Mouse (Mus musculus): ENCODE results near the gene Usp18.

The Usp18 gene

DNA sequence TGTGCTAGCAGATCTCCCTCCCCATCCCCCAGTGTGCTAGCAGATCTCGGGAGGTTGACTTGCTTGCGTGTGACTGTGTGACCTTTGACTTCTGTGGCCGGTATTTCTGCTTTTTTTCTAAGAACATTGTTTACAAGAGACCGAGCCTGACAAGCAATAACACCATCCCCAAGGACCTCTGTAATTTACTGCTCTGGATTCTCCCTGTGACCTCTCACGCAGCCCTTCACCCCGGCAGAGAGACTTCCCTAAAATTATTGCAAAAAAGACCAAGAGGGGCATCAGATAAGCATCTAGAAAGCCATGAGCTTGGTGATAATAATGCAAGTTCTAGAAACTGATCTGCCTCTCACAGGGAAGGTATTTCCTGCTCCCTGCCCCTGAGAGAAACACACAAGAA, 20.7 kb upstream of the Usp18 start:
- peak in 1 of 2 experiments; percentile 42 for DNase-seq (ENCODE audit: low spot score in 2 of 2)

DNA sequence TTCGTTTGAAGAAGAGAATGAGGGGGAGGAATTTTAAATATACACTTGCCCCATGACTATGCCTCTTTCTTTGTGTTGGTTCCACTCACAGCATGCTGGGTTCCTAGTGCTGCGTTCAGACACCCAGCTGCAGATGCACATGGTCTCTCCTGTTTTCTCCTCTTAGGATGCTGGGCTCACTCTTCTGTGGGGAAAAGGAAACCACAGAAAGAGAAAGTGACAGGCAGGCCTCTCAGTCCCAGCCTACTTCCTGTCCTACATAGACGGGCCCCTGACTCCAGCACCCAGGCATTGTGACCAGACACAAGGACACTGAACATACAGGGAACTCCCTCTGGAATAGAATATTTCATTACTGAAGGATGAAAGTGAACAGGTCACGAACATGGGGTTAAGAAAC, 19.7 kb upstream of the Usp18 start:
- DNase-seq (ENCODE audit: low spot score in 2 of 2) = no peak

DNA sequence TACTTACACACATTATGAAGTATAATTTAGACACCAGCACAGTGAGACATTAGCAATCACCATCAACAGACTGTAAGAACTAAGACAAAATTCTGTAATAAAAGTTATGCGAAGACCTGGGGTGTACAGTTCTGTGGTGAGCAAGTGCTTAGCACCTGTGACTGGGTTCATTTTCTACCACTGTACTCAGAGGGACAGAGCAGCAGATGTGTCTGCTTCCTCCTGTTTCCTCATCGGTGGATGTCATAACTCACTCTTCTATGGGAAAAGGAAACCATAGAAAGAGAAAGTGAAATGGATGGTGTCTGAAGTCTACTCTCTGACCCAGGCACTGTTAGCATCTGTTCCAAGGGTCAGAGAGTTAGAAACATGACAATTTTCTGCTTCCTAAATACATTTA, 19.0 kb upstream of the Usp18 start:
- no peak for DNase-seq (ENCODE audit: low spot score in 2 of 2)

DNA sequence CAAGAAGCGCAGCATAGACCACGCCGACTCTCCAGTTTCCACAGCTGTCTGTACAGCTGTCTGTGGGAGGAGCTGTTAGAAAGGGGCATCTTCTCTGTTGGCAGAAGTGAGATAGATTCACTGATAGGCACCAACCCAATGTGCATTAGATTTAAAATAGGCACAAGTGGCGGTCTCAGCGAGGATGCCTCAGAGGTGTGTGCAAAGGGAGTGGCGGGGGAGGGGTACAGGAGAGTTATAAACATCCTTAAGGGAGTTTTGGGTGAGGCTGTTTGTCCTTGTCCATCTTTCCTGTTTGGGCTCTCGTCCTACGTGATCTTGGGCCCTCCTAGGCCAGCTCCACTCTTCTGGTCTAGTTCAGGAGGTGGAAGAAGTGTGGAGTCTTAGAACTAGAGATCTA, 17.3 kb upstream of the Usp18 start:
- DNase-seq (ENCODE audit: low spot score in 2 of 2) = no peak

DNA sequence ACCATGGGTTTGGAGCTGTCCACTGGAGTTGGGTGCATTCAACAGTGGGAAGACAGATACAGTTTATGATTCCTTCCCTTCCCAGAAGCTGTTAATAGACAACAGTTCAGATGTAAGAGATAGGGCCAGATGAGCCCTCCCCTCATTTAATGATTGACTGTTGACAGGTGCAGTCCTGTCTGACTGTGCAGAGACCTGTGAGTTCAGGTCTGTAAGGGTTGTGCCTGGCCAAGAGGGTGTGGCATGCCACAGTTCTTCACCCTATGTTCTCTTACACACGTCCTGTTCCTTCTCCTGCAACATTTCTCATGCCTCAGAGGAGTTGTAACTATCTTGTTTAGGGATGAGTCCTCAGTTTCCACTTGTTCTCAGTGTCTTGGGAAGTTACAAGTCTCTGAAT, 13.1 kb upstream of the Usp18 start:
- DNase-seq (ENCODE audit: low spot score in 2 of 2) = no peak

DNA sequence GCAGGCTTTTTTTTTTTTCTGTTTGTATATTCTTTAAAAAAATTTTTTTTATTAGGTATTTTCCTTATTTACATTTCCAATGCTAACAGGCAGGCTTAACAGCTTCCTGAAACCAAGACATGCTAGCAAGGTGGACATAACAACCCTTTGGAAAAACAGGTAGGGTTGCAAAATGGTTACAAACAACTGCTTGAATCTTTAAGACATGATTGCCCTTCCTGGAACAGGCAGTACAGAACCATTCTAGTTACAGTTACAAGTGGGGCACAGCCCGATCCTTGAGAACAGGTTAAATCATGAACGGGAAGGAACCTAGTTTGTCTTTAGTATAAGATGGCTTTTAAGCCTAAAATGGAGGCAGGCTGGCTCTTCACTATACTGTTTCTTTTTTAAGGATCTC, 9.3 kb upstream of the Usp18 start:
- no peak for DNase-seq (ENCODE audit: low spot score in 2 of 2)

DNA sequence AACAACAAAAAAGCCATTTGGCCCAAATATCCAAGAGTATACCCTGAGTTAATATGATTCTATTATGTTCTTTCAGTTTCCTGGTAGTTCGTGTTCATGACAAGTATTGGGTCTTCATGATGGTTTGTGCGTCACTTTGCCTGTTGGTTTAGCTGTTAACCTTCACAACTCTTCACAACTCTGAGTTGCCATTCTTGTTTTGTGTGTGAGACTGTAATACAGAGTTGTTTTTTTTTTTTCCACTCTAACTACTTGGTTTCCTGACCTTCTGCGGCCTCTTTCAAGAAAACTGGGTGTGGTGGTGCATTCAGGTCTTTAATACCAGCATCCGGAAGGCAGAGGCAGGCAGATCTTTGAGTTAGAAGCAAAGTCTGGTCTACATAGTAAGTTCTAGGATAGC, 7.5 kb upstream of the Usp18 start:
- no peak for DNase-seq (ENCODE audit: low spot score in 2 of 2)

DNA sequence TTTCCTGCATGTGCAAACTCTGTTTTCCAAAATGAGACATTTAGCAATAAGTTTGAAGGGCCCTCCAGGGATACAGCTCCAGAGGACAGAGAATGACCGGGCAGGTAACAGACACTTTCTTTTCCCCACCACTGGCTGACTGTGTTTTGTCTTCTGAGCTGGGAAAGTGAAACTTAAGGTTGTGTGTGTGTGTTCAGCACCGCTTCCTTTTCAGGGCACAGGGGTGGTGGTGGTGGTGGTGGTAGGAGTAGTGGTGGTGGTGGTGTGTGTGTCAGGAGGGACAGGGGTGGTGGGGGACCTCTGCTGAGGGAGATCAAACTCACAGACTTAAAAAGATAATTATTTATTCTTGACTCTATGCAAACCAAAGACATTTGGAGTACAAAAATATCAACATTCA, 3.9 kb upstream of the Usp18 start:
- no peak for DNase-seq (ENCODE audit: low spot score in 2 of 2)

DNA sequence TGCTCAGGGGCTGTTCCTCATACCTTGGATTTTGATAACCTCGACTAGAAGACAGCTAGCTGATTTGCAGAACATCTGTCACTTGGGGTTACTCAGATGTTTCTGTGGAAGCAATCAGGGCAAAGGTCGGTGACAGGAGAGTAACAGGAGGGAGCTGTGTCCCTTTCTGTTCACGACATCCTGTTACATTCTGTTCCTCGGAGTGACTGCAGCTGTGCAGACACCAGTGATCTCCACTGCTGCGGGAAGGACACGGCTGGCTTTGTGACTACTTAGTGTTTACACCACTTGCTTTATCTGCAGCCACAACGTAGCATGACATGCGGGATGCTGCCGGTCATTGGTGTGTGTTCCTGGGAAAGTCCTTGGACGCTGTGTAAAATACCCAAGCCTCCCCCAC, 2.5 kb upstream of the Usp18 start:
- DNase-seq (ENCODE audit: low spot score in 2 of 2) = no peak

DNA sequence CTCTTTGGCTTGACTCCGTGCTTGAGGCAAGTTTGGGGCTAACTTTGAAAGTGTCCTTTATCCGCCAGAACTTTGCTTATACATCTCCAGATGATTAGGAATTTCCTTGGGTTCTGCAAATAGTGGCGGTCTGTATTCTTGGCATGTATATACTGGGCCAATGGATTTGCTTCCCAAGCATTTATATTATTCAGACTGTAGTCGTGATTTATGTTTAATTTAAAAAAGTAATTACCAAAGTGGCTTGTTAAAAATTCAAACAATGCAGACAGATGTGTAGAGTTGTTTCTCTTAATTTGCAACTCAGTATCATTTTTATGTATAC, 293 bp downstream of the Usp18 start:
- no peak for DNase-seq (ENCODE audit: low spot score in 2 of 2)

DNA sequence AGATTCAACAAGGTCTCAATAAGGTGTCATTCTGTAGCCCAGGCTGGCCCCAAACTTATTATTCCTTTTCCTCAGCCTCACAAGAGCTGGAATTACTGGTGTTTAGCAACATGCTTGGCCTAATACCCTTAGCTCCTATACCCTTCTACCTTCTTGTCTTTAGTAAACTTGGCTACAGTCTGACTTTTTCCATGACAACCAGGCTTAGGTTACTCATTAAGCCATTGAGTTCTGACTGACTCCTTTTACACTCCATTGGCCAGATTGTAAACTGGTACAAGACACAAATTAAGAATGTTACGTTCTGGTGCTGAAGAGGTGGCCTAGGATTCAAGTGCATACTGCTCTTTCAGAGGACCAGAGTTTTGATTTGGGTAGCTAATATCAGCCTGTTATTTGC, 4.7 kb downstream of the Usp18 start:
- no peak for DNase-seq (ENCODE audit: low spot score in 2 of 2)

DNA sequence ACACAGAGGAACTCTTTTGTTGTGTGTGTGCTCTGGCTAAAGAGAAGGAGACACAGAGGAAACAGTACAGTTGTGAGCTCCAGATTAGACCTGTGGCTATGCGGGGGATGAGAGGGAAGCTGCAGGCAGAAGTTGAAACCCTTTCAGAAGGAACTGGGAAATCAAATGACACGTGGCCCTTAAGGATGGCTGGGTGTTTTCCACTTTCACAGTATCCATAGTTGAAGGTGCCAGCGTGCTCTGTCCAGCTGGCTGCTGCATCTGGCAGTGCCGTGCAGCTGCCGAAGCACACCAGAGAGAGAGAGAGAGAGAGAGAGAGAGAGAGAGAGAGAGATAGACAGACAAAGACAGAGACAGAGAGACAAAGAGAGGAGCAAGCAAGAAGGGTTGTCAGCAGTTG, 5.5 kb downstream of the Usp18 start:
- DNase-seq (ENCODE audit: low spot score in 2 of 2) = no peak

DNA sequence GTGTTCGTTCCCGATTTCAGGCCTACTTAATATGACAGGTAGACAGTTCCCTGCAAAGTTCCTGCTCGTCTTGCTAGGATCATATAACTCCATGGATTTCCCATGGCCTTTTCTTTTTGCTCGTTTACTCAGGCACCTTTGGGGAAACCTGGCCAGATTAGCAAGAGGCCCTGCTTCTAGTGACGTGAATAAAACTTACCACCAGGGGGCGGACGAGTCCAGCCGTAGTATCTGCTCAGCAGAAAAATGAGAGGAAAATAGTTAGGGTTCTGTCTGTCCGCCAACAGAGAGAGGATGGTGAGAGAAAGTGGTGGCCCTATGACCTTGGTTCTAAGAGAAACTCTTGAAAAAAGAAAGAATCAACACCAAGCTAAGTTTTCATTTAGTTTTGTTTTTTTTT, 14.8 kb downstream of the Usp18 start:
- peak; percentile 61 to 74 for DNase-seq (ENCODE audit: low spot score in 2 of 2)

DNA sequence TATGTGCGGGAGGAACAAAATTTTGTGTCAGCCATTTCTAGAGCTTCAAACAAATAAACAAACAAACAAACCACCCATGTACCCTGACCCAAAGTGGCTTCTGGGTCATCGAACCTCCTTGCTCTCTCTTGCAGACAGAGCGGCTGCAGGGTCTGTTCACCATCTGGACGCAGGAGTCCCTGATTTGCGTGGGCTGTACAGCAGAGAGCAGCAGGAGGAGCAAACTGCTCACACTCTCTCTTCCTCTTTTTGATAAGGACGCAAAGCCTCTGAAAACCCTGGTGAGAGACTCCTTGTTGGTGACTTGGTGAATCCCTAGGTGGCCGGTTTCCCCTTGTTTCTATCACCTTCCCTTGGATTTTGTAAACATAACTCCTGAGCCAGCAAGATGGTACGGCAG, 15.5 kb downstream of the Usp18 start:
- no peak for DNase-seq (ENCODE audit: low spot score in 2 of 2)

DNA sequence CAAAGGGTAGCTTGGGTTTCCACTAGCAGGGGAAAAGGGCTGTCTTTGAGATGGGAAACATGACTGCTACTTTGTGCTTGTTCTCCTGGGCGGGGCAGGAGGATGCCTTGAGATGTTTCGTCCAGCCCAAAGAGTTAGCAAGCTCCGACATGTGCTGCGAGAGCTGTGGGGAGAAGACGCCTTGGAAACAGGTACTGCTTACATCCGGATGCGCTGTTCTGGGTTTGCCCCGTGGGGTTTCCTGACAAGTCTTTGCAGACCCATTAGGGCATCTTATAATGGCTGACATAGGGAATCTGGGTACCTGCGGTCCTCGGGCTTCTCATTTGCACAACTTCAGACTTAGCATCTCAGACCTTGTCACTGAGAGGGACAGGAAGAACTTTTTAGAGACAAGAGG, 16.3 kb downstream of the Usp18 start:
- no peak for DNase-seq (ENCODE audit: low spot score in 2 of 2)

DNA sequence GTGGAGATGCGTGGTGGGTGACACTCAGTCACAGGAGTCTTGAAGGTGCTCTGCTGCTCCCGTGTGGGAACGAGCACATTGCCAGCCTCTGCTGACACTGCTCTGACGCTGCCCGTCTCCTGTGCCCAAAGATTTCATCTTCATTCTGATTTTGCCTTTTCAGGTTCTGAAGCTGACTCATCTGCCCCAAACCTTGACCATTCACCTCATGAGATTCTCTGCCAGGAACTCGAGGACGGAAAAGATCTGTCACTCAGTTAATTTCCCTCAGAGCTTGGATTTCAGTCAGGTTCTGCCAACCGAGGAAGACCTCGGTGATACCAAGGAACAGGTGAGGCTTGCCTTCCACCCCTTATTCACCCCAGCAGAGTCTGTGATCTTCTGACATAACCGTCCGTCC, 16.8 kb downstream of the Usp18 start:
- no peak for DNase-seq (ENCODE audit: low spot score in 2 of 2)

DNA sequence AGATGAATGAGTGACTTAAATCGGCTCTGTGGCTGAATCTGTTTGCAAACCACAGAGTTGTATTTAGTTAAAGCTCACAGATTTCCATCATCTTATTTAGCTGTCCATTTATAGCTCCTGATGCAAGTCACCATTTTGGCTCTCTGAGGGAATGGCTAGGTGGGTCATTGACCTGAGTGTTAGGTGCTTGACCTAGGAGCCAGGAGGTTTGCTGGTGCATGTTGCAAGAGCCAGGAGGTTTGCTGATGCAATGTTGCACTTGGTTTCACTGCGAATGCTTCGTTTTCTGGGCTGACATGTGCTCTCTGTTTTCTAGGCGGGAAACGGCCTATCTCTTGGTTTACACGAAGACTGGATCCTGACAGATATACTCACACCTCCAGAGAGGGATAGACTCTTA, 24.4 kb downstream of the Usp18 start:
- DNase-seq (ENCODE audit: low spot score in 2 of 2) = no peak

DNA sequence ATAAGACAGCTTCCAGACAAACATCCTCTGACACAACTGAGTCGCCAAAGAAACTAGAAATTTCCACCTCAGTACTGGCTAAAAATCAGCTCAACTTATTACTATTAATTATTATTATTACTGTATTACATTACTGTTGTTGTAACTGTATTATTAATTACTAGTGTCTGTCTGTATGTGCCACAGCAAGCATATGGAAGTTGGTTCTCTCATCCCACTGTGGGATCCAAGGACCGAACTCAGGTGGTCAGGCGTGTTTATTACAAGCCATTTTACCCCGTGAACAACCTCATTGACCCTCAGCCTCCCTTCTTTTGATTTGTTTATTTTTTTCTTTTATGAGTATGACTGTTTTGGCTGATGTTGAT, 26.0 kb downstream of the Usp18 start:
- no peak for DNase-seq (ENCODE audit: low spot score in 2 of 2)

DNA sequence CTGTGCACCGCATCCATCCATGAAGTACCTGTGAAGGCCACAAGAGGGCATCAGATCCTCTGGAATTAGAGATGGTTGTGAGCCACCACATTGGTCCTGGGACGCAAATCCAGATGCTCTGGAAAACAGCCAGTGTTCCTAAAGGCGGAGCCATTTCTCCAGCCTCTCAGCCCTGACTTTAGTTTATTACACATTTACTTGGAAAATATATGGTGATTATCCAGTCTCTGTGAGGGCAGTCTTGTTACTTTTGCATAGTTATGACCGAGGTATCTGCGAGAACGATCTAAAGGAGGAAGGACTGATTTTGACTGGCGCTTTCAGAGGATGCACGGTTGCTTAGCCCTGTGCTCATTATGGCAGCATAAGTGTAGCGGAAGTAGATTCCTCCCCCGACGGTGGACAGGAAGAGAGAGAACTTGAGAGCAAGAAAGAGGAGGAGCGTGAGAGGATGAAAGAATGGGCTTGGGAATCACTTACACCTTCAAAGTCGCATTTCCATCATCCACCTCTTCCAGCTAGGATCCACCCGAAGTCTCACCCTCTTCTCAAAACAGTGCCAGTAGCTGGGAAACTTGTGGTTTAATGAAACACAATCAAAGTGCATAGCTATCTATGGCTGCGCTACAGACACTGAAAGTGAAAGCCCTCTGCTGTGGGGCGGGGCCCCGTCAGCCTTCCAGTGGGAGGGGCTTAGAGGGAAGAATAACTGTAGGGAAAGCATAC, 26.5 kb downstream of the Usp18 start:
- peak; percentile 68 to 80 for DNase-seq (ENCODE audit: low spot score in 2 of 2)

DNA sequence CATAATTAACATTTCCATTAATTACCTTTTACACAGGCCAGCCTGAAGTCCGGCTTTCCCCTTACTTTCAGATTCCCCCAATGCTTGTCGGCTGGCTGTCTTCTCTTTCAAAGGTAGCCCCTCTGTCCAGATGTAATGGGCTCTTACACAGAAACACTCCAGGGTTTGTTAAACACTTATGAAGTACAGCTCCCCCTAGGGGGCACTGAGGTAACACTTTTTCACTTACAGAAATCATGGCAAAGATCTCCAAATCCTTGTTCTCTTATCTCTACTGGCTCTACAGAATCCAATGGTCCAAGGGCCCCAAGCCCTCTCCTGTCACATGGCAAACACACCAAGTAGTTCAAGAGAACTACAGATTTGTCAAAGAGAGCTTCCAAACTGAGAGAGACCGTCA, 28.6 kb downstream of the Usp18 start:
- no peak for DNase-seq (ENCODE audit: low spot score in 2 of 2)

DNA sequence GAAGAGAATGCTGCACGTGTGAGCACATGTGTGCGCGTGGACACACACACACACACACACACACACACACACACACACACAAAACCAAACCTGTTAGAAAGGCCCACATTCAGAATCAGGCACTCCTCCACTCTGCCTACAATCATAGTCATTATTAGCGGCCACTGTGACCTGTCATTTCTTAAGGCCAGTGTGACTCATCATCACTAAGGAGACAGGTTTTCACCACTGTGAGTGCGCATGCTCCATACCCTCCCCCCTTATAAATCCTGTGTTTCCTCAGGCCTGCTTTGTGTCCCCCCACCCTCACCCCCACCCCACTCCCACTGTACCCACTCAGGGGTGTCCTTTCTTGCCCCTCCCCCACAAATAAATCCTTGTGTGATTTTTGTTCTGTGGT, 38.4 kb downstream of the Usp18 start:
- DNase-seq (ENCODE audit: low spot score in 2 of 2) = no peak

DNA sequence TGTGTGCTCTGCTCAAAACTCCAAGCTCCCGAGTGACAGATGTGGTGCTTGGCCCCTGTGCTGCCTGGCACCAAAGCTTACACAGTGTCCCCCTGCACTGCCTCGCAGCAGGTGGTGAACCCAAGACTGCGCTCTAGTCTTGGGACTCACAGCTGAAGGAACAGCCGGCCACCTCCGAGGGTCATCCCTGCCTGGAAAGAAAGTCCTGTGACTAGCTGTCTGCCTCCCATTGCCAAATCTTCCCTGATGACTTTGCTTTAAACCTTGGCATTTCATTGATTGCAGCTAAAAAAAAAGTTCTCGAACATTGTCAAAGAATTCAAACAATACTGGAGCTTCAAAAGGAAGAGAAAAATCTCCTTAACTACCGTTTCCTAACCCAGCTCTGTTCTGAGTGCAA, 53.6 kb downstream of the Usp18 start:
- DNase-seq (ENCODE audit: low spot score in 2 of 2) = no peak

DNA sequence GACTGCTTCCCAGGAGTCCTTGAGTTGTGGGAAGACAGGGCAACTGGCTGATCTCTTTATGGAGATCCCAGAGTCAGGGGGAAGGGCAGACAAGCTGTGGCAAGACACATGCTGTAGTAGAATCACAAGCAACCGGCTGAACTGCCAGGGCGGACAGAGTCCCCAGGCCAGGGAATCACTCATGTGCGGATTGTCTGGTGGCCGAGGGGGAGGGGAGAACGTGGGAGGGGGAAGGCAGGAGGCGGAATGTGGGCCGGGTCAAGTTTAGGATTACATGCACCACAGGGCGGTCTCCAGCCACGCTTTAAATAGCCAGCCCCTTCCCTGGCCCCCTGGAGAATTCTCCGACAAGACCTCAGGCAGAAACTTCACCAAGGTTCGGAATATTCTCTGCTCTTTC, 54.2 kb downstream of the Usp18 start, which contains the start of gene Slc6a13:
TSS of gene Slc6a13 (plus strand) at position 274 of the 400 bp plus-strand sequence.
- DNase-seq (ENCODE audit: low spot score in 2 of 2) = peak in 1 of 2 experiments; percentile 15

DNA sequence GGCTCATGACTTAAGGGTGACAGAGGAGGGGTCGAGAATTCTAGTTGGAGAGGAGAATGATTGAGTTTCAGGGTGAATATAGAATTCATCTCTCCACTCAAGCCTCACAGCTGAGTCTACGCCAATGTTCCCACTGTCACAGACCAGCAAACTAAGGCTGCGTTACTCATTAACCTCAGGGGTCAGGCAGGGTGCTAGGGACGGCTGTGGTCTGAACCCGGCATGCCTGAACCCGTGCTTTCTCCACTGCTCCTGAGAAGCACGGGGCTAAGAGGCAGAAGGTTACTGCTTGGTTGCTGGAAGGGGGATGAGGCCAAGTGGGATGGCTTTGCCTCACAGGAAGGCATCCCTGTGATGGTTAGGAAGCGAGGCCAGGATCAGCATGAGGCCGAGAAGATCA, 54.8 kb downstream of the Usp18 start:
- no peak for DNase-seq (ENCODE audit: low spot score in 2 of 2)
